Mouse (Mus musculus) left cerebral cortex, adult 9 months (tissue): ENCODE measurements at regions not wholly inside any gene's neighbourhood (a gene's known extent, or its start where the extent isn't known, plus 50 kb on each side); places are given as distances from the start of the nearest gene placed in this dataset.

Experiments
- DNase-seq, 2 experiments: peaks; one replicate each; pipeline ENCODE4 v3.0.0; 2022; ENCODE audit warnings: low spot score in 2 of 2

- no peak for DNase-seq
Measured at GRCm38 (mm10) chr6:110439509-110439908, 205.9 kb upstream of the Grm7 start.

- DNase-seq: no peak
Measured at GRCm38 (mm10) chr6:110463370-110463769, 182.0 kb upstream of the Grm7 start.

- DNase-seq: no peak
Measured at GRCm38 (mm10) chr6:110467661-110468060, 177.7 kb upstream of the Grm7 start.

GRCm38 (mm10) chr6:110505861-110506260 is 139.5 kb upstream of the Grm7 start:
- no peak for DNase-seq

DNA sequence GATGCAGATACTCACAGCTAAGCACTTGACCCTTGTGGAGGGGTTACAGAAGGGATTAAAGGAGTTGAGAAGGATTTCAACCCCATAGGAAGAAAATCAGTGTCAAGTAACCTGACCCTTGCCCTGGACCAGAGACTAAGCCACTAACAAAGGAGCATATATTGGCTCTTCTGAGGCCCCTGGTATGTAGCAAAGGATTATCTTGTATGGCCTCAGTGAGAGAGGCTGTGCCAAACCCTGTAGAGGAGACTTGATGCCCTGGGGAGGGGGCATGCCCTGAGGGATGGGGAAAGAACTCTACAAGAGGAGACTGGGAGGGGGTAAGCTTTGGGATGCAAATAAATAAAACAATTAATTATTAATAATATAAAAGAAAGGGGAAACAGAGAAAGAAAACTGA is 134.9 kb upstream of the Grm7 start:
- DNase-seq: no peak

- peak; percentile 78 to 82 for DNase-seq
Measured at GRCm38 (mm10) chr6:110538731-110539191, 106.6 kb upstream of the Grm7 start.

GRCm38 (mm10) chr6:110545542-110545941 is 99.8 kb upstream of the Grm7 start:
- no peak for DNase-seq

DNA sequence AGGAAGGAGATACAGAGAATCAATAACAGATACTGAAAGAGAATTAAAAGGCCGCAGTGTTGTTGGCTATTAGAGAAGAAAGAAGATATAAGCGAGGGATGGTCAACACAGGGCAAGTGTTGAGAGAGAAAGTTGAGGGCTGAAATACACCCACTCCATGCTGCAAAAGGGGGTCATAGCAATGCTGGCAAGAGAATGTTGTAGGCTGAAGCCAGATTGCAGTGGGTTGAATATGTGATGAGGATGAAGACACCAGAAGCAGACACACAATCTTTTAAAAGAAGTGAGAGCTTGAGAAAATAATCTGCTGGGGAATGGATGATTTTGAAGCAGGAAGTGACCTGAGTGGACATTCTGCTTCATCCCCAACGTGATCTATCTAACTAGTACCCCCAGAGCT is 90.5 kb upstream of the Grm7 start:
- DNase-seq: peak in 1 of 2 experiments; percentile 10

DNA sequence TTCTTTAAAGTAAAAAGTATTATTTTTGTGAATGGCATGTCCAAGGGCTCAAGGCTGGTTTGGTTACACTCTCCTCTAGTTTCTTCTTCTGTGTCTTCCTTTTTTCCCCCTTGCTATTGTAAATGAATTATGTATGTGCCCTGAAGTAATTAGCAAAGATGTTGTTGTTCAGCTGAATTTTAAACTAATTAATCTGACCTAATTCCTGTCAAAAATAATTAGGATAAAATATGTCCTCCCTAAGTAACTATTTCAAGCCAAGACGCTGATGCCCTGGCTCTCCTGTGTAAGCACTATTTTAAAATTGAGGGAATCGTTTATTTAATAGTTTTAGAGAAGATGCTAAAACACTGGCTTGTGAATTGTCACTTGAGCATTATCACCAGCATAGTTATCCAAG is 85.7 kb upstream of the Grm7 start:
- DNase-seq: no peak

DNA sequence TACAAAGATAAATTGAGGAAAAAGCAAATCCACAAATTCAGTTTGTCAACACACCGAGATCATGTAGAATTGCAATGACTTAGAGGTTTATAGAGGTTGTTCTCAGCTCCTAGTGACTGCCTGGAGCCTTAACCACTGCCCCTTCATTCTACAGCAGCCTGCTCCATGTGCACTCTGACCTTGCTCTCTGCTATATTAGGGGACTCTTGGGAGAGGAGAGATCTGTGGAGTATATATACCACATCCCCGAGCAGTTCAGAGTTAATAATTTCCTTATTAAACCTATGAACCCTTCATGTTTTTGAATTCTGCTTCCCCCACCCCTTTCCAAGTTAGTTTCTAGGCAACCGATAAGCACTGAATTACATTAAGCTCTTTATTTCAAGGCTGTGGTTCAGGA is 85.0 kb upstream of the Grm7 start:
- DNase-seq: no peak

GRCm38 (mm10) chr6:110577216-110577615 is 68.2 kb upstream of the Grm7 start:
- DNase-seq: no peak
